ENCODE assay signal across 8 mouse cellular contexts in genomic region chr9:44135731-44136411, GRCm38 (mm10). TPM values are rescaled to one million over a fixed set of nuclear protein-coding genes. Genes with fewer than 3 reads are reported as not detected.
DNase-seq lines count a peak whose midpoint lies in the region; ATAC-seq lines count a peak whose summit lies in the region.

No protein-coding gene starts in this region.

- intact Hi-C loops in heart, postnatal 25 days (cut with DNase I): no loop called here

- peaks cover 46% of the 10 kb centered on the region for H3K36me3 ChIP-seq in heart, embryonic 13.5 days
- peaks cover 34% of the 10 kb centered on the region for H3K36me3 ChIP-seq in heart, embryonic 16.5 days (ENCODE audit: control insufficient read depth, insufficient read depth)

- H3K27me3 ChIP-seq in heart, embryonic 13.5 days (replicated peaks): no peaks in the 10 kb centered on the region
- no peaks in the 10 kb centered on the region for H3K27me3 ChIP-seq in heart, embryonic 16.5 days (ENCODE audit: control insufficient read depth, insufficient read depth, low read length)

- H3K9me3 ChIP-seq in heart, embryonic 13.5 days: no peaks in the 10 kb centered on the region
- H3K9me3 ChIP-seq in heart, embryonic 16.5 days (replicated peaks; ENCODE audit: control insufficient read depth, low read length): no peaks in the 10 kb centered on the region

- H3K9ac ChIP-seq in heart, embryonic 13.5 days: peak overlapping the region; percentile 98
- peak overlapping the region; percentile 93 for H3K9ac ChIP-seq in heart, embryonic 16.5 days (ENCODE audit: low read length)

- no peak for DNase-seq in heart, postnatal 25 days (ENCODE audit: low spot score)
- peak; percentile 52 for DNase-seq in brain, adult 2 months (ENCODE audit: low read depth, low spot score)
- peak; percentile 39 to 46 for DNase-seq in lung, postnatal 4 days
- DNase-seq in thymus, postnatal 0 days (ENCODE audit: low spot score): no peak
- no peak for DNase-seq in spleen, postnatal 36 days (ENCODE audit: low spot score in 2 of 2)
- DNase-seq in left cerebral cortex, adult 8-10 months (ENCODE audit: low spot score in 2 of 2): no peak

- peak overlapping the region; percentile 94 for H3K4me3 ChIP-seq in heart, embryonic 13.5 days
- peak overlapping the region; percentile 84 for H3K4me3 ChIP-seq in heart, embryonic 16.5 days (ENCODE audit: low read length)

- H3K4me1 ChIP-seq in heart, embryonic 13.5 days: peaks cover 76% of the 10 kb centered on the region
- peaks cover 45% of the 10 kb centered on the region for H3K4me1 ChIP-seq in heart, embryonic 16.5 days (ENCODE audit: control insufficient read depth, insufficient read depth, low read length)

- no peak for ATAC-seq in heart, embryonic 13.5 days (ENCODE audit: extremely low read depth, insufficient number of reproducible peaks, low FRiP score, low TSS enrichment)
- ATAC-seq in heart, embryonic 16.5 days (replicated peaks; ENCODE audit: extremely low read depth, insufficient read depth, low FRiP score): peak; percentile 52

- peak overlapping the region; percentile 97 for H3K27ac ChIP-seq in heart, embryonic 13.5 days (replicated peaks)
- peak overlapping the region; percentile 95 for H3K27ac ChIP-seq in heart, embryonic 16.5 days (ENCODE audit: low read length)

- 9% methylated on average over 7 of the region's 7 CpGs for WGBS in heart, embryonic 13.5 days
- 15% methylated on average over 7 of the region's 7 CpGs for WGBS in heart, embryonic 16.5 days

- peak overlapping the region; percentile 89 for H3K4me2 ChIP-seq in heart, embryonic 13.5 days
- H3K4me2 ChIP-seq in heart, embryonic 16.5 days (ENCODE audit: low read depth, low read length): peak overlapping the region; percentile 71

RNA-seq across cellular contexts. Expression of gene Mcam, which starts 1.6 kb away (rescaled TPM):
- polyA plus RNA-seq in heart, embryonic 13.5 days (2015; fragmentation: Nextera tagmentation; extraction: Ambion mirVana): 112 and 127 TPM in 2 replicates
- 10 to 100 TPM; 38.9 to 40.4 TPM for total RNA-seq in heart, postnatal 25 days (2021)
- polyA plus RNA-seq in heart, embryonic 16.5 days (2015; fragmentation: Nextera tagmentation; extraction: Ambion mirVana): 104 and 111 TPM in 2 replicates
- 6.9 and 7.9 TPM in 2 replicates for polyA plus RNA-seq in thymus, postnatal 0 days (2015; fragmentation: Nextera tagmentation; extraction: Ambion mirVana)
- total RNA-seq in left cerebral cortex, adult 8-10 months (2022): 10 to 100 TPM; 12.0 to 15.2 (median 13.9) TPM

RNA-seq across cellular contexts. Expression of gene Rnf26, which starts 22.6 kb away (rescaled TPM):
- polyA plus RNA-seq in heart, embryonic 13.5 days (2015; fragmentation: Nextera tagmentation; extraction: Ambion mirVana): 38.5 and 39.3 TPM in 2 replicates
- total RNA-seq in heart, postnatal 25 days (2021): 1 to 10 TPM; 7.7 to 8.1 TPM
- polyA plus RNA-seq in heart, embryonic 16.5 days (2015; fragmentation: Nextera tagmentation; extraction: Ambion mirVana): 31.7 and 36.6 TPM in 2 replicates
- 52.3 and 53.4 TPM in 2 replicates for polyA plus RNA-seq in thymus, postnatal 0 days (2015; fragmentation: Nextera tagmentation; extraction: Ambion mirVana)
- 10 to 100 TPM; 26.9 to 33.4 (median 30.6) TPM for total RNA-seq in left cerebral cortex, adult 8-10 months (2022)

RNA-seq across cellular contexts. Expression of gene Gm49380, which starts 22.6 kb away (rescaled TPM):
- not detected in 2 replicates for polyA plus RNA-seq in heart, embryonic 13.5 days (2015; fragmentation: Nextera tagmentation; extraction: Ambion mirVana)
- under 1 TPM in 1 of 2 experiments, not detected in 1; 0.11 TPM for total RNA-seq in heart, postnatal 25 days (2021)
- 0.07 and 0.20 TPM in 2 replicates for polyA plus RNA-seq in heart, embryonic 16.5 days (2015; fragmentation: Nextera tagmentation; extraction: Ambion mirVana)
- polyA plus RNA-seq in thymus, postnatal 0 days (2015; fragmentation: Nextera tagmentation; extraction: Ambion mirVana): 0.05 and 0.10 TPM in 2 replicates
- under 1 TPM in 2 of 4 experiments, not detected in 2; 0.67 to 0.78 TPM for total RNA-seq in left cerebral cortex, adult 8-10 months (2022)

RNA-seq across cellular contexts. Expression of gene C1qtnf5, which starts 28.8 kb away (rescaled TPM):
- polyA plus RNA-seq in heart, embryonic 13.5 days (2015; fragmentation: Nextera tagmentation; extraction: Ambion mirVana): 1.1 and 2.1 TPM in 2 replicates
- 10 to 100 TPM in 1 of 2 experiments, 1 to 10 TPM in 1; 9.7 to 10.9 TPM for total RNA-seq in heart, postnatal 25 days (2021)
- 3.5 and 4.2 TPM in 2 replicates for polyA plus RNA-seq in heart, embryonic 16.5 days (2015; fragmentation: Nextera tagmentation; extraction: Ambion mirVana)
- 1.2 and 2.0 TPM in 2 replicates for polyA plus RNA-seq in thymus, postnatal 0 days (2015; fragmentation: Nextera tagmentation; extraction: Ambion mirVana)
- 10 to 100 TPM; 24.1 to 32.7 (median 26.3) TPM for total RNA-seq in left cerebral cortex, adult 8-10 months (2022)

RNA-seq across cellular contexts. Expression of gene Mfrp, which starts 34.3 kb away (rescaled TPM):
- polyA plus RNA-seq in heart, embryonic 13.5 days (2015; fragmentation: Nextera tagmentation; extraction: Ambion mirVana): not detected in 2 replicates
- total RNA-seq in heart, postnatal 25 days (2021): not detected
- polyA plus RNA-seq in heart, embryonic 16.5 days (2015; fragmentation: Nextera tagmentation; extraction: Ambion mirVana): 0.12 TPM in 1 of 2 replicates, not detected in the other
- polyA plus RNA-seq in thymus, postnatal 0 days (2015; fragmentation: Nextera tagmentation; extraction: Ambion mirVana): not detected in 2 replicates
- 1 to 10 TPM in 2 of 4 experiments, under 1 TPM in 2; 0.30 to 3.6 (median 0.95) TPM for total RNA-seq in left cerebral cortex, adult 8-10 months (2022)

Comparison
In these comparisons a context has a peak if more than half of its experiments do, and no peak if none do; other contexts are left out.
1. DNase-seq: peak in brain, adult 2 months (single experiment) and lung, postnatal 4 days (2 of 2); none in heart, postnatal 25 days (single experiment), thymus, postnatal 0 days (single experiment), spleen, postnatal 36 days (0 of 2) and left cerebral cortex, adult 8-10 months (0 of 2).
2. RNA of gene Mcam, which starts 1.6 kb away (polyA plus RNA-seq): 112 to 127 TPM in heart, embryonic 13.5 days and 104 to 111 TPM in heart, embryonic 16.5 days; 6.9 to 7.9 TPM in thymus, postnatal 0 days; every median in the first group is over 10 times any median in the second.